Mouse (Mus musculus): Measurements from ENCODE around the gene Nr2c2ap. TPM values are rescaled to one million over a fixed set of nuclear protein-coding genes. Genes with fewer than 3 reads are reported as not detected.

Nr2c2ap gene
- total and polyA plus RNA-seq, 3 experiments = 5.5 to 7.6 (median 7.0) TPM

GRCm38 (mm10) chr8:70181212-70181902 is 50.2 kb downstream of the Nr2c2ap start:
- Histone ChIP-seq H3K79me2 (replicated peaks; ENCODE audit: control insufficient read depth, insufficient read depth, low read length) (no peaks in the 10 kb centered on the region), H3K4me1 (ENCODE audit: control insufficient read depth, insufficient read depth, low read length) (no peaks in the 10 kb centered on the region), H3K36me3 (ENCODE audit: control insufficient read depth, insufficient read depth, low read length) (no peaks in the 10 kb centered on the region), H3K27me3 (ENCODE audit: control insufficient read depth, insufficient read depth, low read length) (no peaks in the 10 kb centered on the region), H3K9ac (ENCODE audit: low read depth, low read length) (no peak overlapping the region), H3K4me3 (no peak overlapping the region), H3K27ac (no peak overlapping the region)
- DNase-seq = no peak
- TF ChIP-seq EP300 (IDR thresholded peaks at IDR 0.05; ENCODE audit: insufficient read depth, low read depth, low read length) (no peak), POLR2A (IDR thresholded peaks at IDR 0.05; ENCODE audit: insufficient read depth, low read depth, low read length) (no peak), CTCF (IDR thresholded peaks at IDR 0.05) (no peak)
- 80% methylated on average over 16 of the region's 16 CpGs for WGBS
- intact Hi-C loops (cut with DNase I) = no loop called here

- Histone ChIP-seq H3K79me2 (replicated peaks; ENCODE audit: control insufficient read depth, insufficient read depth, low read length) (no peaks in the 10 kb centered on the region), H3K27ac (no peak overlapping the region), H3K27me3 (ENCODE audit: control insufficient read depth, insufficient read depth, low read length) (no peaks in the 10 kb centered on the region), H3K9ac (ENCODE audit: low read depth, low read length) (no peak overlapping the region), H3K4me1 (ENCODE audit: control insufficient read depth, insufficient read depth, low read length) (no peaks in the 10 kb centered on the region), H3K4me3 (no peak overlapping the region), H3K36me3 (ENCODE audit: control insufficient read depth, insufficient read depth, low read length) (no peaks in the 10 kb centered on the region)
- no peak for DNase-seq
- intact Hi-C loops (cut with DNase I) = no loop called here
- WGBS = 61% methylated on average over 2 of the region's 2 CpGs
- no peak for TF ChIP-seq POLR2A (IDR thresholded peaks at IDR 0.05; ENCODE audit: insufficient read depth, low read depth, low read length)
- no peak for TF ChIP-seq CTCF (IDR thresholded peaks at IDR 0.05)
- TF ChIP-seq EP300 (IDR thresholded peaks at IDR 0.05; ENCODE audit: insufficient read depth, low read depth, low read length) = no peak
Observed at GRCm38 (mm10) chr8:70181903-70182252, 50.7 kb downstream of the Nr2c2ap start.

DNA sequence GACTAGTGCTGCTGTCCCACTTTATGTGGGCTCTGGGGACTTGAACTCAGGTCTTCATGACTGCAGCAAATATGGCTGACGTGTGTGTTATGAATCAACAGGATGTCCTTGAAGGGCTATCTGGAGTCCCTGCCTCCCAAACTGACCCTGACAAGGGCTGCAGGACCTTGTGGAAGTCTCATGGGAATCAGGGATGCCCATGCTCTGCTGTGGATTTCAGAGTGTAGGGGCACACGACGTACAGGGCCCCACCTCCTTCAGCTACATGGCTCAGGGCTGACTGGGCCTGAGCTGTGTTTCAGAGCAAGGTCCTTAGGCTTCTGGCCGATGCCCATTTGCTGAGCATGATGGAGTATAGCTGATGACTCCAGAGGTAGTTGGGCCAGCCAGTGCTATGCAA is 52.1 kb downstream of the Nr2c2ap start:
- Histone ChIP-seq H3K27ac (no peak overlapping the region), H3K36me3 (ENCODE audit: control insufficient read depth, insufficient read depth, low read length) (no peaks in the 10 kb centered on the region), H3K4me1 (ENCODE audit: control insufficient read depth, insufficient read depth, low read length) (no peaks in the 10 kb centered on the region), H3K79me2 (replicated peaks; ENCODE audit: control insufficient read depth, insufficient read depth, low read length) (no peaks in the 10 kb centered on the region), H3K9ac (ENCODE audit: low read depth, low read length) (no peak overlapping the region), H3K4me3 (no peak overlapping the region), H3K27me3 (ENCODE audit: control insufficient read depth, insufficient read depth, low read length) (no peaks in the 10 kb centered on the region)
- 82% methylated on average over 4 of the region's 4 CpGs for WGBS
- no peak for DNase-seq
- intact Hi-C loops (cut with DNase I) = no loop called here
- TF ChIP-seq CTCF (IDR thresholded peaks at IDR 0.05) (no peak), POLR2A (IDR thresholded peaks at IDR 0.05; ENCODE audit: insufficient read depth, low read depth, low read length) (no peak), EP300 (IDR thresholded peaks at IDR 0.05; ENCODE audit: insufficient read depth, low read depth, low read length) (no peak)

Small RNA genes lying within 50 kb of the gene (microRNA-seq; reads per million reads assigned to microRNA genes)
- gene Mir7066 = 0 reads per million in 2 experiments

Other genes starting within 250 kb of the Nr2c2ap start
- 1 to 10 TPM; 1.5 to 1.9 TPM for gene Cilp2, start 243.6 kb upstream of the Nr2c2ap start, total RNA-seq (2021)
- 11.2 and 16.8 TPM in 2 replicates for gene Cilp2, start 243.6 kb upstream of the Nr2c2ap start, polyA plus RNA-seq (2012; rRNA removed)
- gene Tssk6, start 229.1 kb upstream of the Nr2c2ap start, total RNA-seq (2021) = under 1 TPM; 0.16 to 0.23 TPM
- 0.23 and 0.49 TPM in 2 replicates for gene Tssk6, start 229.1 kb upstream of the Nr2c2ap start, polyA plus RNA-seq (2012; rRNA removed)
- 100 to 1,000 TPM; 417 to 492 TPM for gene Ndufa13, start 228.8 kb upstream of the Nr2c2ap start, total RNA-seq (2021)
- 443 and 488 TPM in 2 replicates for gene Ndufa13, start 228.8 kb upstream of the Nr2c2ap start, polyA plus RNA-seq (2012; rRNA removed)
- gene Yjefn3, start 228.6 kb upstream of the Nr2c2ap start, total RNA-seq (2021) = 10 to 100 TPM; 13.3 to 16.8 TPM
- 11.5 and 14.2 TPM in 2 replicates for gene Yjefn3, start 228.6 kb upstream of the Nr2c2ap start, polyA plus RNA-seq (2012; rRNA removed)
- gene Gatad2a, start 134.9 kb upstream of the Nr2c2ap start, total RNA-seq (2021) = 10 to 100 TPM; 36.4 TPM
- gene Gatad2a, start 134.9 kb upstream of the Nr2c2ap start, polyA plus RNA-seq (2012; rRNA removed) = 23.7 and 24.7 TPM in 2 replicates
- gene Mau2, start 88.6 kb upstream of the Nr2c2ap start, total RNA-seq (2021) = 10 to 100 TPM; 30.1 to 32.6 TPM
- 33.2 and 46.9 TPM in 2 replicates for gene Mau2, start 88.6 kb upstream of the Nr2c2ap start, polyA plus RNA-seq (2012; rRNA removed)
- gene Sugp1, start 88.5 kb upstream of the Nr2c2ap start, total RNA-seq (2021) = 10 to 100 TPM; 15.8 to 19.6 TPM
- 6.7 and 10.6 TPM in 2 replicates for gene Sugp1, start 88.5 kb upstream of the Nr2c2ap start, polyA plus RNA-seq (2012; rRNA removed)
- under 1 TPM; 0.64 to 0.94 TPM for gene Tm6sf2, start 58.4 kb upstream of the Nr2c2ap start, total RNA-seq (2021)
- 2.7 and 3.1 TPM in 2 replicates for gene Tm6sf2, start 58.4 kb upstream of the Nr2c2ap start, polyA plus RNA-seq (2012; rRNA removed)
- under 1 TPM in 1 of 2 experiments, not detected in 1; 0.10 TPM for gene Hapln4, start 47.9 kb upstream of the Nr2c2ap start, total RNA-seq (2021)
- gene Hapln4, start 47.9 kb upstream of the Nr2c2ap start, polyA plus RNA-seq (2012; rRNA removed) = 0.15 and 0.16 TPM in 2 replicates
- gene Ncan, start 10.5 kb upstream of the Nr2c2ap start, total RNA-seq (2021) = under 1 TPM in 1 of 2 experiments, not detected in 1; 0.02 TPM
- gene Ncan, start 10.5 kb upstream of the Nr2c2ap start, polyA plus RNA-seq (2012; rRNA removed) = 0.08 and 0.18 TPM in 2 replicates
- gene Rfxank, start 7.8 kb downstream of the Nr2c2ap start, total RNA-seq (2021) = 10 to 100 TPM; 18.1 to 18.6 TPM
- 30.9 and 41.5 TPM in 2 replicates for gene Rfxank, start 7.8 kb downstream of the Nr2c2ap start, polyA plus RNA-seq (2012; rRNA removed)
- 10 to 100 TPM; 22.6 to 23.7 TPM for gene Borcs8, start 8.2 kb downstream of the Nr2c2ap start, total RNA-seq (2021)
- 45.3 and 46.6 TPM in 2 replicates for gene Borcs8, start 8.2 kb downstream of the Nr2c2ap start, polyA plus RNA-seq (2012; rRNA removed)
- gene Mef2b, start 8.4 kb downstream of the Nr2c2ap start, total RNA-seq (2021) = under 1 TPM; 0.25 to 0.44 TPM
- gene Mef2b, start 8.4 kb downstream of the Nr2c2ap start, polyA plus RNA-seq (2012; rRNA removed) = 0.27 and 0.38 TPM in 2 replicates
- 100 to 1,000 TPM in 1 of 2 experiments, 10 to 100 TPM in 1; 93.6 to 108 TPM for gene Tmem161a, start 41.0 kb downstream of the Nr2c2ap start, total RNA-seq (2021)
- gene Tmem161a, start 41.0 kb downstream of the Nr2c2ap start, polyA plus RNA-seq (2012; rRNA removed) = 134 and 145 TPM in 2 replicates
- 10 to 100 TPM; 49.6 to 51.6 TPM for gene Slc25a42, start 81.0 kb downstream of the Nr2c2ap start, total RNA-seq (2021)
- gene Slc25a42, start 81.0 kb downstream of the Nr2c2ap start, polyA plus RNA-seq (2012; rRNA removed) = 111 and 128 TPM in 2 replicates
- 10 to 100 TPM; 34.3 to 38.0 TPM for gene Sugp2, start 102.9 kb downstream of the Nr2c2ap start, total RNA-seq (2021)
- 27.8 and 31.4 TPM in 2 replicates for gene Sugp2, start 102.9 kb downstream of the Nr2c2ap start, polyA plus RNA-seq (2012; rRNA removed)
- 1 to 10 TPM; 7.0 to 8.4 TPM for gene Armc6, start 103.1 kb downstream of the Nr2c2ap start, total RNA-seq (2021)
- 9.4 and 16.0 TPM in 2 replicates for gene Armc6, start 103.1 kb downstream of the Nr2c2ap start, polyA plus RNA-seq (2012; rRNA removed)
- 1 to 10 TPM; 7.2 to 8.3 TPM for gene Homer3, start 151.5 kb downstream of the Nr2c2ap start, total RNA-seq (2021)
- 13.6 and 14.9 TPM in 2 replicates for gene Homer3, start 151.5 kb downstream of the Nr2c2ap start, polyA plus RNA-seq (2012; rRNA removed)
- gene Ddx49, start 171.2 kb downstream of the Nr2c2ap start, total RNA-seq (2021) = 10 to 100 TPM; 21.6 to 26.4 TPM
- 24.3 and 27.1 TPM in 2 replicates for gene Ddx49, start 171.2 kb downstream of the Nr2c2ap start, polyA plus RNA-seq (2012; rRNA removed)
- 100 to 1,000 TPM; 147 to 155 TPM for gene Cope, start 171.2 kb downstream of the Nr2c2ap start, total RNA-seq (2021)
- gene Cope, start 171.2 kb downstream of the Nr2c2ap start, polyA plus RNA-seq (2012; rRNA removed) = 193 and 209 TPM in 2 replicates
- under 1 TPM; 0.34 to 0.64 TPM for gene Cers1, start 184.4 kb downstream of the Nr2c2ap start, total RNA-seq (2021)
- gene Cers1, start 184.4 kb downstream of the Nr2c2ap start, polyA plus RNA-seq (2012; rRNA removed) = 0.97 and 1.2 TPM in 2 replicates
- not detected for gene Gdf1, start 198.5 kb downstream of the Nr2c2ap start, total RNA-seq (2021)
- 0.14 TPM in 1 of 2 replicates, not detected in the other for gene Gdf1, start 198.5 kb downstream of the Nr2c2ap start, polyA plus RNA-seq (2012; rRNA removed)
- 10 to 100 TPM; 42.6 to 43.9 TPM for gene Upf1, start 221.9 kb downstream of the Nr2c2ap start, total RNA-seq (2021)
- 17.4 and 23.4 TPM in 2 replicates for gene Upf1, start 221.9 kb downstream of the Nr2c2ap start, polyA plus RNA-seq (2012; rRNA removed)
- gene Comp, start 242.2 kb downstream of the Nr2c2ap start, total RNA-seq (2021) = 1 to 10 TPM; 5.1 to 5.4 TPM
- gene Comp, start 242.2 kb downstream of the Nr2c2ap start, polyA plus RNA-seq (2012; rRNA removed) = 11.5 and 17.4 TPM in 2 replicates